Mouse (Mus musculus): Measurements from ENCODE around the gene Ccdc66. TPM values are rescaled to one million over a fixed set of nuclear protein-coding genes. Genes with fewer than 3 reads are reported as not detected.

The Ccdc66 gene
- 7.6 and 10.2 TPM in 2 replicates for polyA plus RNA-seq (2015; fragmentation: Nextera tagmentation; extraction: Ambion mirVana)

- H3K9ac ChIP-seq (ENCODE audit: low read length) = peak within 1 kb of the TSS; percentile 87
- no peaks in the 10 kb centered on the region for H3K9me3 ChIP-seq (replicated peaks; ENCODE audit: control insufficient read depth, low read length)
- peaks cover 11% of the 10 kb centered on the region for H3K4me1 ChIP-seq (ENCODE audit: control insufficient read depth, insufficient read depth, low read length)
- H3K27me3 ChIP-seq (ENCODE audit: control insufficient read depth, insufficient read depth, low read length) = no peaks in the 10 kb centered on the region
- H3K36me3 ChIP-seq (ENCODE audit: control insufficient read depth, insufficient read depth, low read length) = no peaks in the 10 kb centered on the region
- peak within 1 kb of the TSS; percentile 92 for H3K4me3 ChIP-seq (replicated peaks; ENCODE audit: low read length)
- H3K27ac ChIP-seq (ENCODE audit: low read length) = peak within 1 kb of the TSS; percentile 66
- under 1% methylated on average over 51 of the region's 51 CpGs for whole genome bisulfite sequencing
- H3K4me2 ChIP-seq (ENCODE audit: low read depth, low read length) = peak within 1 kb of the TSS; percentile 90
- peak; percentile 96 for ATAC-seq (ENCODE audit: insufficient read depth, low FRiP score)
Observed at GRCm38 (mm10) chr14:27507894-27508643, at the start of gene Ccdc66. Gene Ccdc66, minus strand, starts transcription at chr14:27508460.

GRCm38 (mm10) chr14:27543838-27544426 lies 35.7 kb upstream of the Ccdc66 start:
- Histone ChIP-seq H3K9ac (ENCODE audit: low read length) (no peak overlapping the region), H3K4me3 (replicated peaks; ENCODE audit: low read length) (no peak overlapping the region), H3K27ac (ENCODE audit: low read length) (no peak overlapping the region), H3K9me3 (replicated peaks; ENCODE audit: control insufficient read depth, low read length) (no peaks in the 10 kb centered on the region), H3K36me3 (ENCODE audit: control insufficient read depth, insufficient read depth, low read length) (no peaks in the 10 kb centered on the region), H3K4me1 (ENCODE audit: control insufficient read depth, insufficient read depth, low read length) (no peaks in the 10 kb centered on the region), H3K4me2 (ENCODE audit: low read depth, low read length) (no peak overlapping the region), H3K27me3 (ENCODE audit: control insufficient read depth, insufficient read depth, low read length) (no peaks in the 10 kb centered on the region)
- ATAC-seq (ENCODE audit: insufficient read depth, low FRiP score) = no peak
- 77% methylated on average over 4 of the region's 4 CpGs for WGBS

DNA sequence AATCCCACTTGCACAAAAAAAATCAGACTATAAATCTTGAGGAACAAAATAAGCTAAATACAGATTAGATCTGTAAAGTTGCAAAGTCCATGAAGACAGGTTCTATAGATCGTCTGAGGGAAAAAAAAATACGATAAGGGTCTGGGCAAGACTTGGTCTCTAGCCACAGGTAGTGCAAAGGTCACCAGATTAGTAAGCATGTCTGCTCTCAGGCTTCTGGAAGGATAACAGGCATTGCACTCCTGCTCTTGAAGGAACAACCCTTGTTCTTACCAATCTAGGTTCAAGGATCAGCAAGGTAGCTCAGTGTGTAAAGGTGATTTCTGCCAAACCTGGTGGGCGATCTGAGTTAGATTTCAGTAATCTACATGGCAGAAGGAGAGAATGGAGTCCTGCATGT lies 28.2 kb upstream of the Ccdc66 start:
- no peak overlapping the region for H3K27ac ChIP-seq (ENCODE audit: low read length)
- no peaks in the 10 kb centered on the region for H3K36me3 ChIP-seq (ENCODE audit: control insufficient read depth, insufficient read depth, low read length)
- no peak overlapping the region for H3K9ac ChIP-seq (ENCODE audit: low read length)
- H3K4me1 ChIP-seq (ENCODE audit: control insufficient read depth, insufficient read depth, low read length) = no peaks in the 10 kb centered on the region
- ATAC-seq (ENCODE audit: insufficient read depth, low FRiP score) = no peak
- no peaks in the 10 kb centered on the region for H3K9me3 ChIP-seq (replicated peaks; ENCODE audit: control insufficient read depth, low read length)
- H3K4me3 ChIP-seq (replicated peaks; ENCODE audit: low read length) = no peak overlapping the region
- WGBS = 60% methylated on average over 3 of the region's 3 CpGs
- no peak overlapping the region for H3K4me2 ChIP-seq (ENCODE audit: low read depth, low read length)
- no peaks in the 10 kb centered on the region for H3K27me3 ChIP-seq (ENCODE audit: control insufficient read depth, insufficient read depth, low read length)

GRCm38 (mm10) chr14:27524541-27524940 lies 16.3 kb upstream of the Ccdc66 start:
- Histone ChIP-seq H3K4me3 (replicated peaks; ENCODE audit: low read length) (no peak overlapping the region), H3K9me3 (replicated peaks; ENCODE audit: control insufficient read depth, low read length) (peaks cover 5% of the 10 kb centered on the region; the same call in 1 of the 2 replicates), H3K27me3 (ENCODE audit: control insufficient read depth, insufficient read depth, low read length) (no peaks in the 10 kb centered on the region), H3K4me2 (ENCODE audit: low read depth, low read length) (no peak overlapping the region), H3K36me3 (ENCODE audit: control insufficient read depth, insufficient read depth, low read length) (no peaks in the 10 kb centered on the region), H3K27ac (ENCODE audit: low read length) (no peak overlapping the region), H3K9ac (ENCODE audit: low read length) (no peak overlapping the region), H3K4me1 (ENCODE audit: control insufficient read depth, insufficient read depth, low read length) (no peaks in the 10 kb centered on the region)
- no peak for ATAC-seq (ENCODE audit: insufficient read depth, low FRiP score)

- ATAC-seq (ENCODE audit: insufficient read depth, low FRiP score) = peak; percentile 52; the same call in 1 of the 2 replicates
- Histone ChIP-seq H3K27me3 (ENCODE audit: control insufficient read depth, insufficient read depth, low read length) (no peaks in the 10 kb centered on the region), H3K27ac (ENCODE audit: low read length) (peak overlapping the region; percentile 66), H3K4me3 (replicated peaks; ENCODE audit: low read length) (peak overlapping the region; percentile 92), H3K9ac (ENCODE audit: low read length) (peak overlapping the region; percentile 87), H3K4me1 (ENCODE audit: control insufficient read depth, insufficient read depth, low read length) (peaks cover 11% of the 10 kb centered on the region), H3K4me2 (ENCODE audit: low read depth, low read length) (peak overlapping the region; percentile 90), H3K36me3 (ENCODE audit: control insufficient read depth, insufficient read depth, low read length) (no peaks in the 10 kb centered on the region), H3K9me3 (replicated peaks; ENCODE audit: control insufficient read depth, low read length) (no peaks in the 10 kb centered on the region)
- WGBS = 17% methylated on average over 15 of the region's 15 CpGs
Observed at GRCm38 (mm10) chr14:27508644-27509301, 513 bp upstream of the Ccdc66 start.

- no peak overlapping the region for H3K4me3 ChIP-seq (replicated peaks; ENCODE audit: low read length)
Observed at GRCm38 (mm10) chr14:27501096-27501495, 7.2 kb downstream of the Ccdc66 start.

GRCm38 (mm10) chr14:27493516-27493915 lies 14.7 kb downstream of the Ccdc66 start:
- H3K4me3 ChIP-seq (replicated peaks; ENCODE audit: low read length) = no peak overlapping the region
- no peaks in the 10 kb centered on the region for H3K27me3 ChIP-seq (ENCODE audit: control insufficient read depth, insufficient read depth, low read length)
- no peaks in the 10 kb centered on the region for H3K9me3 ChIP-seq (replicated peaks; ENCODE audit: control insufficient read depth, low read length)
- H3K4me1 ChIP-seq (ENCODE audit: control insufficient read depth, insufficient read depth, low read length) = no peaks in the 10 kb centered on the region
- ATAC-seq (ENCODE audit: insufficient read depth, low FRiP score) = no peak
- peaks cover 17% of the 10 kb centered on the region for H3K36me3 ChIP-seq (ENCODE audit: control insufficient read depth, insufficient read depth, low read length)
- H3K4me2 ChIP-seq (ENCODE audit: low read depth, low read length) = no peak overlapping the region
- H3K9ac ChIP-seq (ENCODE audit: low read length) = no peak overlapping the region
- WGBS = 87% methylated on average over 4 of the region's 4 CpGs
- H3K27ac ChIP-seq (ENCODE audit: low read length) = no peak overlapping the region

More at GRCm38 (mm10) chr14:27501096-27501495, 7.2 kb downstream of the Ccdc66 start:
- Histone ChIP-seq H3K27ac (ENCODE audit: low read length) (no peak overlapping the region), H3K4me1 (ENCODE audit: control insufficient read depth, insufficient read depth, low read length) (no peaks in the 10 kb centered on the region), H3K36me3 (ENCODE audit: control insufficient read depth, insufficient read depth, low read length) (peaks cover 7% of the 10 kb centered on the region), H3K27me3 (ENCODE audit: control insufficient read depth, insufficient read depth, low read length) (no peaks in the 10 kb centered on the region), H3K9ac (ENCODE audit: low read length) (no peak overlapping the region), H3K9me3 (replicated peaks; ENCODE audit: control insufficient read depth, low read length) (no peaks in the 10 kb centered on the region), H3K4me2 (ENCODE audit: low read depth, low read length) (no peak overlapping the region)
- WGBS = 84% methylated on average over 4 of the region's 4 CpGs
- no peak for ATAC-seq (ENCODE audit: insufficient read depth, low FRiP score)

- no peak overlapping the region for H3K4me3 ChIP-seq (replicated peaks; ENCODE audit: low read length)
- no peaks in the 10 kb centered on the region for H3K9me3 ChIP-seq (replicated peaks; ENCODE audit: control insufficient read depth, low read length)
- WGBS = 88% methylated on average over 5 of the region's 5 CpGs
- no peak overlapping the region for H3K4me2 ChIP-seq (ENCODE audit: low read depth, low read length)
- H3K36me3 ChIP-seq (ENCODE audit: control insufficient read depth, insufficient read depth, low read length) = peaks cover 12% of the 10 kb centered on the region
- H3K27ac ChIP-seq (ENCODE audit: low read length) = no peak overlapping the region
- no peak overlapping the region for H3K9ac ChIP-seq (ENCODE audit: low read length)
- H3K27me3 ChIP-seq (ENCODE audit: control insufficient read depth, insufficient read depth, low read length) = no peaks in the 10 kb centered on the region
- ATAC-seq (ENCODE audit: insufficient read depth, low FRiP score) = no peak
- H3K4me1 ChIP-seq (ENCODE audit: control insufficient read depth, insufficient read depth, low read length) = no peaks in the 10 kb centered on the region
Observed at GRCm38 (mm10) chr14:27491399-27491798, 16.9 kb downstream of the Ccdc66 start.

DNA sequence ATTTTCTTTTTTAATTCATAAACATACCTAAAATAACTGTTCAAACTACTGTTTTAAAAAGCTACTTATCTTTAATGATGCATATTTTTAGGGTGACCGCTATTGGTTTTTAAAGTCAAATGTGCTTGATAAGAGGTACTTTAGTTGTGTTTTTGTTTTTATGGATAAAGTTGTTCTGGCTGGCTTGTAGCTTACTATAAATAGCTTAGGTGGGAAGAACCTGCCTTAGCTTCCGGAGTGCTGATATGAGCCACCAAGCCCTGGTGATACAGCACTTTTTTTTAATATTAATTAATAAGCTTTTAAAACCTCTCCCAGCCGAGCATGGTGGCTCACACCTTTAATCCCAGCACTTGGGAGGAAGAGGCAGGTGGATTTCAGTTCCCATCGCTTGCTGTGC lies 61.3 kb downstream of the Ccdc66 start:
- H3K9ac ChIP-seq (ENCODE audit: low read length) = no peak overlapping the region
- H3K4me1 ChIP-seq (ENCODE audit: control insufficient read depth, insufficient read depth, low read length) = no peaks in the 10 kb centered on the region
- WGBS = 87% methylated on average over 4 of the region's 4 CpGs
- peaks cover 12% of the 10 kb centered on the region; the same call in 1 of the 2 replicates for H3K36me3 ChIP-seq (ENCODE audit: control insufficient read depth, insufficient read depth, low read length)
- H3K27ac ChIP-seq (ENCODE audit: low read length) = no peak overlapping the region
- no peak overlapping the region for H3K4me2 ChIP-seq (ENCODE audit: low read depth, low read length)
- no peaks in the 10 kb centered on the region for H3K27me3 ChIP-seq (ENCODE audit: control insufficient read depth, insufficient read depth, low read length)
- ATAC-seq (ENCODE audit: insufficient read depth, low FRiP score) = no peak
- no peak overlapping the region for H3K4me3 ChIP-seq (replicated peaks; ENCODE audit: low read length)
- H3K9me3 ChIP-seq (replicated peaks; ENCODE audit: control insufficient read depth, low read length) = no peaks in the 10 kb centered on the region
